Mouse (Mus musculus): ENCODE measurements at regions not wholly inside any gene's neighbourhood (a gene's known extent, or its start where the extent isn't known, plus 50 kb on each side); places are given as distances from the start of the nearest gene placed in this dataset.

GRCm38 (mm10) chr2:179307286-179307931 lies 134.8 kb upstream of the Cdh4 start:
- H3K27ac ChIP-seq, result peak overlapping the region; percentile 58
- peaks cover 27% of the 10 kb centered on the region for H3K4me1 ChIP-seq
- DNase-seq (ENCODE audit: extremely low spot score, low spot score), result peak; percentile 53

GRCm38 (mm10) chr2:179307932-179308303 lies 134.3 kb upstream of the Cdh4 start:
- H3K27ac ChIP-seq, result 0 out of 2 replicates have a peak overlapping the region, but pooled peaks have one; percentile 25
- no peaks in the 10 kb centered on the region for H3K9me3 ChIP-seq
- H3K4me1 ChIP-seq, result peaks cover 27% of the 10 kb centered on the region
- no peak for DNase-seq (ENCODE audit: extremely low spot score, low spot score)
- H3K36me3 ChIP-seq (replicated peaks), result no peaks in the 10 kb centered on the region
- peaks cover 46% of the 10 kb centered on the region for H3K27me3 ChIP-seq (ENCODE audit: poor library complexity, severe bottlenecking)
- 62% methylated on average over 3 of the region's 3 CpGs for WGBS
- H3K4me3 ChIP-seq, result no peak overlapping the region

More at GRCm38 (mm10) chr2:179307286-179307931, 134.8 kb upstream of the Cdh4 start:
- WGBS, result 5% methylated on average over 11 of the region's 11 CpGs
- Histone ChIP-seq H3K36me3 (replicated peaks) (no peaks in the 10 kb centered on the region), H3K9me3 (no peaks in the 10 kb centered on the region), H3K27me3 (ENCODE audit: poor library complexity, severe bottlenecking) (peaks cover 46% of the 10 kb centered on the region), H3K4me3 (peak overlapping the region; percentile 24)

GRCm38 (mm10) chr2:179318046-179318445 lies 124.2 kb upstream of the Cdh4 start:
- H3K36me3 ChIP-seq (replicated peaks), result no peaks in the 10 kb centered on the region
- no peaks in the 10 kb centered on the region for H3K4me1 ChIP-seq
- 69% methylated on average over 6 of the region's 6 CpGs for WGBS
- no peak overlapping the region for H3K4me3 ChIP-seq
- no peak overlapping the region for H3K27ac ChIP-seq
- no peaks in the 10 kb centered on the region for H3K27me3 ChIP-seq (ENCODE audit: poor library complexity, severe bottlenecking)
- no peak for DNase-seq (ENCODE audit: extremely low spot score, low spot score)
- peaks cover 2% of the 10 kb centered on the region; the same call in 1 of the 2 replicates for H3K9me3 ChIP-seq

- Histone ChIP-seq H3K9me3 (peaks cover 7% of the 10 kb centered on the region; the same call in 1 of the 2 replicates), H3K27ac (no peak overlapping the region), H3K36me3 (replicated peaks) (no peaks in the 10 kb centered on the region), H3K4me1 (peaks cover 6% of the 10 kb centered on the region), H3K27me3 (ENCODE audit: poor library complexity, severe bottlenecking) (no peaks in the 10 kb centered on the region), H3K4me3 (no peak overlapping the region)
- no peak for DNase-seq (ENCODE audit: extremely low spot score, low spot score)
- WGBS, result 65% methylated on average over 5 of the region's 5 CpGs
Measured at GRCm38 (mm10) chr2:179325242-179325641, 117.0 kb upstream of the Cdh4 start.

- Histone ChIP-seq H3K36me3 (replicated peaks) (no peaks in the 10 kb centered on the region), H3K4me3 (no peak overlapping the region), H3K9me3 (no peaks in the 10 kb centered on the region), H3K27me3 (ENCODE audit: poor library complexity, severe bottlenecking) (no peaks in the 10 kb centered on the region), H3K27ac (no peak overlapping the region), H3K4me1 (peaks cover 19% of the 10 kb centered on the region)
- no peak for DNase-seq (ENCODE audit: extremely low spot score, low spot score)
- 83% methylated on average over 5 of the region's 5 CpGs for WGBS
Measured at GRCm38 (mm10) chr2:179332872-179333489, 109.2 kb upstream of the Cdh4 start.

- H3K4me3 ChIP-seq, result no peak overlapping the region
- peaks cover 19% of the 10 kb centered on the region for H3K4me1 ChIP-seq
- DNase-seq (ENCODE audit: extremely low spot score, low spot score), result no peak
- H3K9me3 ChIP-seq, result no peaks in the 10 kb centered on the region
- no peaks in the 10 kb centered on the region for H3K36me3 ChIP-seq (replicated peaks)
- H3K27me3 ChIP-seq (ENCODE audit: poor library complexity, severe bottlenecking), result no peaks in the 10 kb centered on the region
- 77% methylated on average over 5 of the region's 5 CpGs for WGBS
- H3K27ac ChIP-seq, result no peak overlapping the region
Measured at GRCm38 (mm10) chr2:179333587-179333986, 108.6 kb upstream of the Cdh4 start.

- WGBS, result 13% methylated on average over 1 of the region's 1 CpGs
- Histone ChIP-seq H3K27me3 (ENCODE audit: poor library complexity, severe bottlenecking) (no peaks in the 10 kb centered on the region), H3K36me3 (replicated peaks) (no peaks in the 10 kb centered on the region), H3K27ac (no peak overlapping the region), H3K9me3 (no peaks in the 10 kb centered on the region), H3K4me3 (no peak overlapping the region), H3K4me1 (peaks cover 19% of the 10 kb centered on the region)
- no peak for DNase-seq (ENCODE audit: extremely low spot score, low spot score)
Measured at GRCm38 (mm10) chr2:179336235-179336634, 106.0 kb upstream of the Cdh4 start.

GRCm38 (mm10) chr2:179352676-179353075 lies 89.6 kb upstream of the Cdh4 start:
- Histone ChIP-seq H3K4me1 (peaks cover 15% of the 10 kb centered on the region), H3K4me3 (no peak overlapping the region), H3K27me3 (ENCODE audit: poor library complexity, severe bottlenecking) (no peaks in the 10 kb centered on the region), H3K36me3 (replicated peaks) (no peaks in the 10 kb centered on the region), H3K9me3 (no peaks in the 10 kb centered on the region), H3K27ac (no peak overlapping the region)
- DNase-seq (ENCODE audit: extremely low spot score, low spot score), result no peak
- WGBS, result 78% methylated on average over 3 of the region's 3 CpGs

GRCm38 (mm10) chr2:179354866-179355265 lies 87.4 kb upstream of the Cdh4 start:
- H3K4me1 ChIP-seq, result peaks cover 15% of the 10 kb centered on the region
- 57% methylated on average over 5 of the region's 5 CpGs for WGBS
- DNase-seq (ENCODE audit: extremely low spot score, low spot score), result no peak

GRCm38 (mm10) chr2:179370882-179371546 lies 71.2 kb upstream of the Cdh4 start:
- Histone ChIP-seq H3K4me3 (no peak overlapping the region), H3K4me1 (no peaks in the 10 kb centered on the region), H3K27ac (no peak overlapping the region), H3K36me3 (replicated peaks) (no peaks in the 10 kb centered on the region), H3K9me3 (no peaks in the 10 kb centered on the region), H3K27me3 (ENCODE audit: poor library complexity, severe bottlenecking) (no peaks in the 10 kb centered on the region)
- WGBS, result 84% methylated on average over 14 of the region's 14 CpGs
- DNase-seq (ENCODE audit: extremely low spot score, low spot score), result no peak

More at GRCm38 (mm10) chr2:179354866-179355265, 87.4 kb upstream of the Cdh4 start:
- Histone ChIP-seq H3K4me3 (no peak overlapping the region), H3K27me3 (ENCODE audit: poor library complexity, severe bottlenecking) (no peaks in the 10 kb centered on the region), H3K9me3 (no peaks in the 10 kb centered on the region), H3K36me3 (replicated peaks) (no peaks in the 10 kb centered on the region), H3K27ac (no peak overlapping the region)

GRCm38 (mm10) chr2:179371553-179371952 lies 70.7 kb upstream of the Cdh4 start:
- DNase-seq (ENCODE audit: extremely low spot score, low spot score), result no peak
- 86% methylated on average over 7 of the region's 7 CpGs for WGBS
- no peaks in the 10 kb centered on the region for H3K9me3 ChIP-seq

GRCm38 (mm10) chr2:179379691-179380443 lies 62.4 kb upstream of the Cdh4 start:
- Histone ChIP-seq H3K27ac (0 out of 2 replicates have a peak overlapping the region, but pooled peaks have one; percentile 9), H3K4me1 (peaks cover 18% of the 10 kb centered on the region), H3K4me3 (no peak overlapping the region), H3K36me3 (replicated peaks) (no peaks in the 10 kb centered on the region), H3K9me3 (no peaks in the 10 kb centered on the region), H3K27me3 (ENCODE audit: poor library complexity, severe bottlenecking) (no peaks in the 10 kb centered on the region)
- no peak for DNase-seq (ENCODE audit: extremely low spot score, low spot score)
- 75% methylated on average over 11 of the region's 11 CpGs for WGBS

More at GRCm38 (mm10) chr2:179371553-179371952, 70.7 kb upstream of the Cdh4 start:
- Histone ChIP-seq H3K27me3 (ENCODE audit: poor library complexity, severe bottlenecking) (no peaks in the 10 kb centered on the region), H3K4me1 (no peaks in the 10 kb centered on the region), H3K4me3 (no peak overlapping the region), H3K36me3 (replicated peaks) (no peaks in the 10 kb centered on the region), H3K27ac (no peak overlapping the region)
